Mouse (Mus musculus): ENCODE measurements around the gene Tifab. TPM values are rescaled to one million over a fixed set of nuclear protein-coding genes. Genes with fewer than 3 reads are reported as not detected.
"Not testable (repeated sequence)": the region's sequence is repeated elsewhere in the genome, so short reads cannot be mapped to it uniquely, and the experiment has no call there.

Gene Tifab
- polyA plus RNA-seq, 1 experiment: 13.9 TPM

DNA sequence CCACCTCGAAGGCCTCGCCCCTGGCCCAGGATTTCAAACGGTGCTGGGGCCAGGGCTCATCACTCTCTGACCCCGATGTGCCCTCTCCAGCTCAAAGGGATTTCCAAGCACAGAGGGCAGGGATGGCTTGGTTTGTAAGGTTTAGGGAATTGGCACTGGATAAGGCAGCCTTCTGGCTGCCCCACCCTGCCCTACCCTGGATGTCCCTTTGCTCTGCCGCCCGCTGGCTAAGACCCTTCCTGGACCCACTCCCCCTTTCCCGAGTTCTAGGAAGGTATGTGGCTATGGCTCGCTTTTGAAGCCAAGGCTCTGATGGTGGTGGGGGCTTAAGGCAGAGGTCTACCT lies 30.4 kb upstream of the Tifab start:
- 34% methylated on average over 8 of the region's 8 CpGs for WGBS
- no peak for DNase-seq
- TF ChIP-seq POLR2A (IDR thresholded peaks at IDR 0.05; ENCODE audit: borderline replicate concordance, extremely low read depth, low read depth, low read length) (no peak), CTCF (IDR thresholded peaks at IDR 0.05; ENCODE audit: insufficient read depth, low read length) (no peak)
- no peak overlapping the region for H3K4me3 ChIP-seq (replicated peaks; ENCODE audit: extremely low read depth, low read depth, low read length)
- no peaks in the 10 kb centered on the region for H3K4me1 ChIP-seq (ENCODE audit: control insufficient read depth, insufficient read depth, low read length)

DNA sequence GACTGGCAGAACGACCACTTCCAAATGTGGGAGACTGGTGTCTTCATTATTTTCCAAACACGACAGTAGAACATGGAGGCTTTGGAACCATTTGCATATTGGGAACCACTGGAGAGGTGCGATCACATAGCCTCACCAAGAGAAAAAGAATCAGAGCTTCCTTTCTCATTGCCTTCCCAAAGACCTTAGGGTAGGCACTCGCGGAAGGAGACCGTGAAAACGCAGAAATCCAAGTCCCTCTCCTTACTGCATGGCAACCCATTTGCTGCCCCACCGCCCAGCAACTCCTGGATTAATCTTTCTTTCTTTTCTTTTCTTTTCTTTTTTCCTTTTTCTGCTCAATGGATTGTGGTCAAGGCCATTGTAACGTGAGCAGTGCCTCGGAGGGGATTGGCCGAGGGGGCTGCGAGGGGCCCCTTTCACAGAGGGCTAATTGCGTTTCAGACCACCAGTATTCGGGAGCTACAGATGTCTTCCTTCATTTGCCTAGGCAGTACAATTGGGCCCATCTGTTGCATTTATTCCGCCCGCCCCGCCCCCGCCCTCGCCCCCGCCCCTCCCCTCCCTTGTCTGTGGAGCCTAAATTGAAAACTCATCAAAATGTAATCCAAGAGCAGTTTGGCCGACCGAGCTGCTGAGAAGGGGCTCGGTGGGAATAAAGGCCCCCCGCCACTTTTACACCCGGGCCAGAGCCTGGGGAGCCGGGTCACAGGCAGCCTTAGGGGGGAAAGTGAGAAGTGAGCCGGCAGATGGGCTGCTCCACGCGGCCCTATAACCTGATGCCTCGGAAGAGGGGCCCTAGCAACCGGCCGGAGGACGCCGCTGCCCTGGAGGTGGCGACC lies 29.8 kb upstream of the Tifab start:
- no peak overlapping the region for H3K4me3 ChIP-seq (replicated peaks; ENCODE audit: extremely low read depth, low read depth, low read length)
- DNase-seq: no peak
- TF ChIP-seq CTCF (IDR thresholded peaks at IDR 0.05; ENCODE audit: insufficient read depth, low read length) (no peak), POLR2A (IDR thresholded peaks at IDR 0.05; ENCODE audit: borderline replicate concordance, extremely low read depth, low read depth, low read length) (no peak)
- 18% methylated on average over 35 of the region's 35 CpGs for WGBS
- no peaks in the 10 kb centered on the region for H3K4me1 ChIP-seq (ENCODE audit: control insufficient read depth, insufficient read depth, low read length)

DNA sequence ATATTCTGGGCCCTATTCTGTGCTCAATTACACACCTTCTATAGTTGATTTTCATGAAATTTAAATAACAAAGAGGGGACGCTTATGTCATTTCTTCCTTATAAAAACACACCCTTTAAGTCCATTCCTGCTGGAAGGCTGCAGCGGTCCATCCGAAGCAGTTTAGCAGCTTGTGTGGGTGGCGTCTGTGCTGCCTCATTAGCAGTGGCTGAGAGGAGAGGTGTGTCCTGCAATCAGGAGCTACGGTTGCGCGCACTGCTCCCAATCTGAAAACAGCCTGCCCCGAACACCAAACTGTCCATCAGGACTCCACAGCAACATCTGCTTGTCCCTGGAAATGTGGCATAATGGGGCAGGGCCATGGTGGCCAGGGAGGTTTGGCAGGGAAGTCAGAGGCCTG lies 20.8 kb upstream of the Tifab start:
- 79% methylated on average over 8 of the region's 8 CpGs for WGBS
- Histone ChIP-seq H3K4me1 (ENCODE audit: control insufficient read depth, insufficient read depth, low read length) (no peaks in the 10 kb centered on the region), H3K4me3 (replicated peaks; ENCODE audit: extremely low read depth, low read depth, low read length) (no peak overlapping the region)
- DNase-seq: no peak
- no peak for TF ChIP-seq CTCF (IDR thresholded peaks at IDR 0.05; ENCODE audit: insufficient read depth, low read length)
- TF ChIP-seq POLR2A (IDR thresholded peaks at IDR 0.05; ENCODE audit: borderline replicate concordance, extremely low read depth, low read depth, low read length): no peak

GRCm38 (mm10) chr13:56197473-56198266 lies 19.0 kb upstream of the Tifab start:
- Histone ChIP-seq H3K4me1 (ENCODE audit: control insufficient read depth, insufficient read depth, low read length) (no peaks in the 10 kb centered on the region), H3K4me3 (replicated peaks; ENCODE audit: extremely low read depth, low read depth, low read length) (no peak overlapping the region)
- WGBS: 8% methylated on average over 15 of the region's 15 CpGs
- DNase-seq: peak; percentile 78
- TF ChIP-seq POLR2A (IDR thresholded peaks at IDR 0.05; ENCODE audit: borderline replicate concordance, extremely low read depth, low read depth, low read length) (no peak), CTCF (IDR thresholded peaks at IDR 0.05; ENCODE audit: insufficient read depth, low read length) (peak; percentile 100)

- DNase-seq: no peak
- Histone ChIP-seq H3K4me1 (ENCODE audit: control insufficient read depth, insufficient read depth, low read length) (no peaks in the 10 kb centered on the region), H3K4me3 (replicated peaks; ENCODE audit: extremely low read depth, low read depth, low read length) (no peak overlapping the region)
- TF ChIP-seq CTCF (IDR thresholded peaks at IDR 0.05; ENCODE audit: insufficient read depth, low read length) (no peak), POLR2A (IDR thresholded peaks at IDR 0.05; ENCODE audit: borderline replicate concordance, extremely low read depth, low read depth, low read length) (no peak)
- WGBS: 58% methylated on average over 12 of the region's 12 CpGs
Measured at GRCm38 (mm10) chr13:56197031-56197430, 18.3 kb upstream of the Tifab start.

DNA sequence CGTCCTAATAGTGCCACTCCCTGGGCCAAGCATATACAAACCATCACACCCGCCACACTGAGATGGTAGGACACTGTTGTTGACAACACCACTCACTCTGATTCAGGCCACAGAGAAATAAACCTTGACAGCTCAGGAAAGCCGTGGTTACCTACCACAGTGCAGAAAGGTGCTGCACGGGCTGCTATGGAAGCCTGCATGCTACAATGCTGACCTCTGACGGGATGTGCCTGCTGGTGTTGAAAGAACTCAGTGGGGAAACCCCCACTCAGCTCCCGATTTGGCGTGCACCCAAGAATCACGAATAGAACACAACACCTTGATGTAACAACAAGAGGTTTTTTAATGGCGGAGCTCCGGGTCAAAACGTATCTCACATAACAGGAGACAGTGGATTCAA lies 17.1 kb upstream of the Tifab start:
- H3K4me1 ChIP-seq (ENCODE audit: control insufficient read depth, insufficient read depth, low read length); DNase-seq; H3K4me3 ChIP-seq (replicated peaks; ENCODE audit: extremely low read depth, low read depth, low read length): not testable (repeated sequence)
- 76% methylated on average over 11 of the region's 11 CpGs for WGBS

DNA sequence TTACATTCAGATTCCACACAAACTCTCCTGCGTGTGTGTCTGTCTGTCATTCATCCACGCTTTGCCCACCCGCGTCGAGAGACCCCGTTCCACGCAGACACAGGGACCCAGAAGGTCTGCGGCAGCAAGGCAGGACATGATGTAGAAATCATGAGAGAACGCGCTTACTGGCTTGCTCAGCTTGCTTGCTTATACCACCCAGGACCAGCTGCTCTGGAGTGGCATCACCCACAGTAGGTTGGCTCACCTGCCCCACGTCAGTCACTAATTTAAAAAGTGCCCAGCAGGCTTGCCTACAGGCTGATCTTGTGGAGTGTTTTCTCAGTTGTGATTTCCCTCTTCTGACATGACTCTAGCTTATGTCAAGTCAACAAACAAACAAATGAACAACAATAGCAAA lies 15.5 kb upstream of the Tifab start:
- H3K4me1 ChIP-seq (ENCODE audit: control insufficient read depth, insufficient read depth, low read length); H3K4me3 ChIP-seq (replicated peaks; ENCODE audit: extremely low read depth, low read depth, low read length); DNase-seq: not testable (repeated sequence)
- WGBS: 91% methylated on average over 11 of the region's 11 CpGs

GRCm38 (mm10) chr13:56191225-56191624 lies 12.5 kb upstream of the Tifab start:
- TF ChIP-seq CTCF (IDR thresholded peaks at IDR 0.05; ENCODE audit: insufficient read depth, low read length): peak; percentile 38; the same call in 1 of the 2 replicates
- TF ChIP-seq POLR2A (IDR thresholded peaks at IDR 0.05; ENCODE audit: borderline replicate concordance, extremely low read depth, low read depth, low read length): no peak
- 29% methylated on average over 3 of the region's 3 CpGs for WGBS
- H3K4me3 ChIP-seq (replicated peaks; ENCODE audit: extremely low read depth, low read depth, low read length): no peak overlapping the region
- peak; percentile 44 for DNase-seq
- H3K4me1 ChIP-seq (ENCODE audit: control insufficient read depth, insufficient read depth, low read length): no peaks in the 10 kb centered on the region

DNA sequence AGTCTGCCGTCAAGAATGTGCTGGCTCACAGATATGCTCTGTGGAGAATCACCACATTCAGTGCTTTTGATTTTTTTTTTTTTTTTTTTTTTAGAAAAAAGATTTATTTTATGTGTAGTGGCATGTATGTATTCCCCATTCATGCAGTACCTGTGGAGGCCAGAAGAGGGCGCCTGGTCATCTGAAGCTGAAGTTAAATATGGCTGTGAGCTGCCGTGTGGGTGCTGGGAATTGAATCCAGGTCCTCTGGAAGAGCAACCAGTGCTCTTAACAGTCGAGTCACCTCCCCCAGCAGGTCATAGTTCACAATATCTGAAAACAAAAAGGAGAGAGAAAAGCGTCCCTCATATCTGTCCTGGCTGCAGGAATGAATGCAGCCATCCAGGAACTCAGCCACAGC lies 11.0 kb upstream of the Tifab start:
- Histone ChIP-seq H3K4me3 (replicated peaks; ENCODE audit: extremely low read depth, low read depth, low read length) (no peak overlapping the region), H3K4me1 (ENCODE audit: control insufficient read depth, insufficient read depth, low read length) (no peaks in the 10 kb centered on the region)
- 78% methylated on average over 5 of the region's 5 CpGs for WGBS
- TF ChIP-seq CTCF (IDR thresholded peaks at IDR 0.05; ENCODE audit: insufficient read depth, low read length): no peak; the same call in 1 of the 2 replicates
- no peak for TF ChIP-seq POLR2A (IDR thresholded peaks at IDR 0.05; ENCODE audit: borderline replicate concordance, extremely low read depth, low read depth, low read length)
- no peak for DNase-seq

DNA sequence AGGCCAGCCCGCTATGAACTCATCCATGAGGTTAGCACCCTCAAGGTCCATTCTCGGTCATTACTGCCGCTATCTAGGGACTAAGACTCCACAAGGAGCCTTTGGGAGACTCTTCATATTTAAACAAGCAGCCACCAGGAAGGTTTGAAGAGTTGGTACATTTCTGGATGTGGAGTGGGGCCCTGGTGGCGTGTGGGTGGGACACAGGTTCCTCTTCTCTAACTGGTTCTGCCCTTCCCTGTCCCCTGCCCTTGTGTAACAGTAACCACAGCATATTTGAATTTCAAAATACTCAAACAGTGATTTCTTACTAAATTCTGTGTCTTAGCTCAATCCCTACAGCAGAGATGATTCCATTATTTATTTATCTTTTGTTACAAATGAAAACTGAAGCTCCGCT lies 5.0 kb upstream of the Tifab start:
- no peak for DNase-seq
- WGBS: 78% methylated on average over 5 of the region's 5 CpGs
- no peak for TF ChIP-seq POLR2A (IDR thresholded peaks at IDR 0.05; ENCODE audit: borderline replicate concordance, extremely low read depth, low read depth, low read length)
- no peak for TF ChIP-seq CTCF (IDR thresholded peaks at IDR 0.05; ENCODE audit: insufficient read depth, low read length)

More for the DNA sequence above, 5.0 kb upstream of the Tifab start:
- H3K4me3 ChIP-seq (replicated peaks; ENCODE audit: extremely low read depth, low read depth, low read length): no peak overlapping the region
- H3K4me1 ChIP-seq (ENCODE audit: control insufficient read depth, insufficient read depth, low read length): no peaks in the 10 kb centered on the region

All from lung, adult 2 months (tissue).